Mouse (Mus musculus) lung, adult 2 months (tissue): ENCODE data around the gene Fv1.

Source experiments
- CTCF ChIP-seq: fragments of 200-500 bp; IDR thresholded peaks from 2 replicates; pipeline ENCODE4 v1.5.1; 2011; ENCODE audit warnings: mild to moderate bottlenecking, low read length, control low read depth; ENCODE audit not compliant: insufficient read depth
- POLR2A ChIP-seq: fragments of 200-500 bp; IDR thresholded peaks from 2 replicates; pipeline ENCODE4 v1.6.1; 2011; ENCODE audit warnings: low read depth, mild to moderate bottlenecking, control low read depth, low read length, borderline replicate concordance; ENCODE audit errors: extremely low read depth

GRCm38 (mm10) chr4:147869238-147869637 is 459 bp downstream of the Fv1 start:
- TF ChIP-seq CTCF (no peak), POLR2A (no peak)
